Mouse (Mus musculus): ENCODE data around the gene Asah2. TPM values are rescaled to one million over a fixed set of nuclear protein-coding genes. Genes with fewer than 3 reads are reported as not detected.

Asah2 gene
- 20.0 and 22.4 TPM in 2 replicates for polyA plus RNA-seq (2012; rRNA removed)

DNA sequence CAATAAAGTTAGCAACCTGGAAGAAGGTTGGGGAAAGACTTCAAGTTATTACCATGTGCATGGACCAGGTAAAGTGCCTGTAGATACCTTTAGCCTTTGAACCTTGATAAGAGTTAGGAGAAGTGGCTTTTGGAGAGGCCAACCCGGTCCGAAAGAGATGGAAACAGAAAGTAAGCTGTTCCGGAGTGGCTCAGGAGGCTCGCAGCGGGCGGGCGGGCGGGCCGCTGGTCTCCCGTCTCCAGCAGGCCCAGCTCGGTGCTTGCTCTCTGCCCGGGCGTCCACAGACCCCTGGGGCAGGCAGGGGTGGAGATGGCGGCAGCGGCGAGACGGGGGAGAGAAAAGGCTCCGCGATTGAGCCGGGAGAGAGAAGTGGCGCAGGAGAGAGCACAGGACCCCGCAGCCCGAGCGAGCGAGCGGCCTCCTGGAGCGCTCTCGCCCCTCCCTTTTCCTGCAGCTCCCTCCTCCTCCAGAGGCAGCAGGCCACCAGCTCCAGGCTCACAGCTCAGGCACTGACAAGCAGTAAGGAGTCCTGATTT, at the start of gene Asah2:
TSS of gene Asah2 (minus strand) at position 441 of the 536 bp plus-strand sequence.
- Histone ChIP-seq H3K27ac (ENCODE audit: insufficient read depth, low read depth, low read length) (peak within 1 kb of the TSS; percentile 99), H3K27me3 (replicated peaks; ENCODE audit: control insufficient read depth, insufficient read depth, low read length) (no peaks in the 10 kb centered on the region), H3K4me1 (ENCODE audit: control insufficient read depth, insufficient read depth, low read length) (peaks cover 16% of the 10 kb centered on the region), H3K4me3 (ENCODE audit: insufficient read depth, low read depth, low read length) (peak within 1 kb of the TSS; percentile 95), H3K36me3 (ENCODE audit: control insufficient read depth, insufficient read depth, low read length) (no peaks in the 10 kb centered on the region)
- TF ChIP-seq CTCF (conservative IDR thresholded peaks at IDR 0.05; ENCODE audit: insufficient read depth, insufficient read length, low read depth, low read length) (no peak; the same call in 1 of the 2 replicates), POLR2A (IDR thresholded peaks at IDR 0.05; ENCODE audit: low read depth, low read length) (peak; percentile 59)
- under 1% methylated on average over 28 of the region's 28 CpGs for WGBS
- DNase-seq: peak; percentile 89

DNA sequence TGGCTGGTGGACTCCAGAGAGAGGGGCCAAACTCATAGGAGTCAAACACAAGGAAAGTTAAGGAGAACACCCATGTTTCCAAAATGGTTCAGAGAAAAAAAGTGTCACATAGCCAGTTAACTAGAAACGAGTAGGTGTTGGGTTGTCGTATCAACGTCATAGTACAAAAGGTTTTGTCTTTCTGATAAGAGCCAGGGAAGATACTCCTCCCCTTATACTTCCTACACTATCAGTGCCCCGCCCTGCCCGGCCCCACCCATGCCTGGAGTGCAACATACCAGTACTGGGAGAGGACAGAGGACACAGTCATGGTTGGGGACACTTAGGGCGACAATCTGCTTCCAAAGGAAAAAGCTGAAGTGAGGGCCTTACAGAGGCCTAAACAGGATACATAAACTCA, 49.0 kb upstream of the Asah2 start:
- no peak overlapping the region for H3K27ac ChIP-seq (ENCODE audit: insufficient read depth, low read depth, low read length)
- whole genome bisulfite sequencing: 82% methylated on average over 6 of the region's 6 CpGs
- H3K36me3 ChIP-seq (ENCODE audit: control insufficient read depth, insufficient read depth, low read length): peaks cover 1% of the 10 kb centered on the region
- TF ChIP-seq POLR2A (IDR thresholded peaks at IDR 0.05; ENCODE audit: low read depth, low read length): no peak
- no peak for TF ChIP-seq CTCF (conservative IDR thresholded peaks at IDR 0.05; ENCODE audit: insufficient read depth, insufficient read length, low read depth, low read length)
- no peaks in the 10 kb centered on the region for H3K4me1 ChIP-seq (ENCODE audit: control insufficient read depth, insufficient read depth, low read length)
- no peak overlapping the region for H3K4me3 ChIP-seq (ENCODE audit: insufficient read depth, low read depth, low read length)
- no peaks in the 10 kb centered on the region for H3K27me3 ChIP-seq (replicated peaks; ENCODE audit: control insufficient read depth, insufficient read depth, low read length)
- no peak for DNase-seq

DNA sequence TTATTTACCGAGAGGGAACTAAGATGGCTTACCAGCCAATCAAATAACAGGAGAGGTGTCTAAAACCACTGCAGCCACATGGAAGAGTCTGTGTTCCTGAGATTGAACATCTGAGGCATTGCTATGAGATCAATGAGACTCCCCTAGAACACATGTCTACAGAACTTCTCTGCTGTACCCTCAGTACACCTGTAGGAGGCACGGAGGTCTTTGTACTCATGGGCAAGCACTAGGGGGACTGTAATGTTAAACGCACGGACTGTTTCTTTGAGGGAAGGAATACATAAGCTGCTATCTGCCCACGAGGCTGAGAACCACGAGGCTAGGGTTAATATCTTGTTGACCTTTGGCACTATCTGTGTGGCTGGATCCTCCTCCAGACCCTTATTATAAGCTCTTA, 44.5 kb upstream of the Asah2 start:
- TF ChIP-seq CTCF (conservative IDR thresholded peaks at IDR 0.05; ENCODE audit: insufficient read depth, insufficient read length, low read depth, low read length) (no peak), POLR2A (IDR thresholded peaks at IDR 0.05; ENCODE audit: low read depth, low read length) (no peak)
- H3K36me3 ChIP-seq (ENCODE audit: control insufficient read depth, insufficient read depth, low read length): no peaks in the 10 kb centered on the region
- DNase-seq: no peak
- H3K4me1 ChIP-seq (ENCODE audit: control insufficient read depth, insufficient read depth, low read length): no peaks in the 10 kb centered on the region
- no peak overlapping the region for H3K4me3 ChIP-seq (ENCODE audit: insufficient read depth, low read depth, low read length)
- 66% methylated on average over 6 of the region's 6 CpGs for WGBS
- H3K27me3 ChIP-seq (replicated peaks; ENCODE audit: control insufficient read depth, insufficient read depth, low read length): no peaks in the 10 kb centered on the region
- H3K27ac ChIP-seq (ENCODE audit: insufficient read depth, low read depth, low read length): no peak overlapping the region

DNA sequence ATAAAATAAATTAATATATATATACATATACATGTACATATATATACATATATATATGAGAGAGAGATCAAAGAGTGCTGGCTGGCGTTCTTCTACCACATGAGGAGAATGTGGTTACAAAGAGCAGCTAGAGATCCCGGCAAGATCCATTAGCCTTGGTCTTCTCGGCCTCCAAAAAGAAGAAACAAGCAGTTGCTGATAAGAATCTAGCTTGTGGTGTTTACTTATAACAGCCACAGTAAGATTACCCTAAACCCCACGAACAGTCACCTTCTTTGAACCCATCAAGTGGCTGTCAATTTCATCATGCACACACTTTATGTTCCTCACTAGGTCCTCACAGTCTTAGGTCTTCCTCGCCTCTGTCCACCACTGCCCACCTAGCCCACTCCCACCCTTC, 40.7 kb upstream of the Asah2 start:
- H3K4me1 ChIP-seq (ENCODE audit: control insufficient read depth, insufficient read depth, low read length): no peaks in the 10 kb centered on the region
- H3K27me3 ChIP-seq (replicated peaks; ENCODE audit: control insufficient read depth, insufficient read depth, low read length): no peaks in the 10 kb centered on the region
- H3K27ac ChIP-seq (ENCODE audit: insufficient read depth, low read depth, low read length): no peak overlapping the region
- H3K4me3 ChIP-seq (ENCODE audit: insufficient read depth, low read depth, low read length): no peak overlapping the region
- no peak for TF ChIP-seq POLR2A (IDR thresholded peaks at IDR 0.05; ENCODE audit: low read depth, low read length)
- no peak for TF ChIP-seq CTCF (conservative IDR thresholded peaks at IDR 0.05; ENCODE audit: insufficient read depth, insufficient read length, low read depth, low read length)
- no peak for DNase-seq
- no peaks in the 10 kb centered on the region for H3K36me3 ChIP-seq (ENCODE audit: control insufficient read depth, insufficient read depth, low read length)
- 86% methylated on average over 5 of the region's 5 CpGs for WGBS

DNA sequence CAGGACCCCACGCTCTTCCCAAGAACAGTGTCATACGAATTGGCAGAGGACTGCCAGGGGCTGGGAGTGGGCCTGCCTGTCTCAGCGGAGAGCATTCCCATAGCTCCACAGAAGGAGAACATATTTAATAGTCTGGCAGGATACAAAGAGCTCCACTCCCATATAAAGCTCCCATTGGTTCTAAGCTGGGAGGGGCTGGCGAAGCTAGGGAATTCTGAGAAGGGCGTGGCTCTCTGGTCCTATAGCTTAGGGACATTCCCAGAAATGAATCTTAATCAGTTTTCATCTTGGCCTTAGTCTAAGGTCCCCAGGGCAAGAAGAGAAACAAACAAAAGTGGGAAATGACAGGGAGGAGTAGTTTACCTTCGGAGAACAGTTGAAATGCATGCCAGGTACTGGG, 34.4 kb upstream of the Asah2 start:
- WGBS: 90% methylated on average over 6 of the region's 6 CpGs
- no peak overlapping the region for H3K27ac ChIP-seq (ENCODE audit: insufficient read depth, low read depth, low read length)
- no peaks in the 10 kb centered on the region for H3K27me3 ChIP-seq (replicated peaks; ENCODE audit: control insufficient read depth, insufficient read depth, low read length)
- TF ChIP-seq POLR2A (IDR thresholded peaks at IDR 0.05; ENCODE audit: low read depth, low read length) (no peak), CTCF (conservative IDR thresholded peaks at IDR 0.05; ENCODE audit: insufficient read depth, insufficient read length, low read depth, low read length) (no peak)
- no peaks in the 10 kb centered on the region for H3K4me1 ChIP-seq (ENCODE audit: control insufficient read depth, insufficient read depth, low read length)
- no peak for DNase-seq
- no peak overlapping the region for H3K4me3 ChIP-seq (ENCODE audit: insufficient read depth, low read depth, low read length)
- H3K36me3 ChIP-seq (ENCODE audit: control insufficient read depth, insufficient read depth, low read length): 0 out of 2 replicates have a peak, but pooled peaks cover 3% of the 10 kb centered on the region

DNA sequence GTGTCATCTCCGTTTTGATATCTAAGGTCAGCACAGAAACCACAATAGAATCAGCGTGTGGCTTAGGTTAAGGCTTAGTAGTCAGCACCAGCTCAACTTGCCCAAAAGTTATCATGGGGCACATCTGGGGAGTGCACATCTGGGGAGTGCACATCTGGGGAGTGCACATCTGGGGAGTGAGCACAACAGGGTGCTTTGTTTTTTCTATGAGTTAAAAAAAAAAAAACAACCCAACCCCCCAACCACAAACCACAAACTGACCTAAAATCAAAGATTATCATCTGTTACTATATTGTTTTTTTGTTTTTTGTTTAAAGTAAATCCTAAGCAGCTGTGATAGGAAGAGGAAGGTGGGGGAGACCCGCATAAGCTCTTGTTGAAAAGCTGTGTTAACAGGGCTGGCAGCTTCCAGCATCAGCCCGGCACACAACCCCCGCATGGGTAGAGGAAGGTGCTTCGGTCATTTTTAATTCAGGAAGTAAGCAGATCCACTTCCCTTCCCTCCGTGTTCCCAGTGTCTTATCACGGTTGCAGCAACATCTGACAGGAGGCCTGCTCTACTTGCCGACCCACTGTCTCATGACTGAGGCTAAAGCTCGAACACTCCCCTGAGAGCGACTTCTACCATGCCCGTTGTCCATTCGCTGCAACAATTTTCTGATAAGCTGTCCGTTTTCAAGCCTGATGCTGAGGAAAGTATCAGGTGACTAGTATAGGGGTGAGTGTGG, 30.5 kb upstream of the Asah2 start:
- H3K4me1 ChIP-seq (ENCODE audit: control insufficient read depth, insufficient read depth, low read length): no peaks in the 10 kb centered on the region
- H3K36me3 ChIP-seq (ENCODE audit: control insufficient read depth, insufficient read depth, low read length): 0 out of 2 replicates have a peak, but pooled peaks cover 3% of the 10 kb centered on the region
- 78% methylated on average over 14 of the region's 14 CpGs for WGBS
- no peak for DNase-seq
- H3K27me3 ChIP-seq (replicated peaks; ENCODE audit: control insufficient read depth, insufficient read depth, low read length): no peaks in the 10 kb centered on the region
- no peak for TF ChIP-seq POLR2A (IDR thresholded peaks at IDR 0.05; ENCODE audit: low read depth, low read length)
- no peak for TF ChIP-seq CTCF (conservative IDR thresholded peaks at IDR 0.05; ENCODE audit: insufficient read depth, insufficient read length, low read depth, low read length)
- H3K4me3 ChIP-seq (ENCODE audit: insufficient read depth, low read depth, low read length): no peak overlapping the region
- no peak overlapping the region for H3K27ac ChIP-seq (ENCODE audit: insufficient read depth, low read depth, low read length)

- Histone ChIP-seq H3K36me3 (ENCODE audit: control insufficient read depth, insufficient read depth, low read length) (0 out of 2 replicates have a peak, but pooled peaks cover 3% of the 10 kb centered on the region), H3K4me3 (ENCODE audit: insufficient read depth, low read depth, low read length) (no peak overlapping the region), H3K4me1 (ENCODE audit: control insufficient read depth, insufficient read depth, low read length) (no peaks in the 10 kb centered on the region), H3K27me3 (replicated peaks; ENCODE audit: control insufficient read depth, insufficient read depth, low read length) (no peaks in the 10 kb centered on the region), H3K27ac (ENCODE audit: insufficient read depth, low read depth, low read length) (no peak overlapping the region)
- TF ChIP-seq POLR2A (IDR thresholded peaks at IDR 0.05; ENCODE audit: low read depth, low read length) (no peak), CTCF (conservative IDR thresholded peaks at IDR 0.05; ENCODE audit: insufficient read depth, insufficient read length, low read depth, low read length) (no peak)
- 83% methylated on average over 5 of the region's 5 CpGs for WGBS
- no peak for DNase-seq
Measured at GRCm38 (mm10) chr19:32137904-32138303, 29.9 kb upstream of the Asah2 start.
